Mouse (Mus musculus) erythroblast, embryonic 14.5 days (primary cell): ENCODE data around the gene Pogz.

ENCODE experiments used
- GATA1 ChIP-seq: IDR thresholded peaks from 2 replicates; pipeline ENCODE4 v1.6.1; 2012; ENCODE audit warnings: low read length, inconsistent platforms, mixed read lengths
- TAL1 ChIP-seq: IDR thresholded peaks from 3 replicates; pipeline ENCODE4 v1.6.1; 2012; ENCODE audit warnings: low read length, inconsistent platforms, mixed read lengths

DNA sequence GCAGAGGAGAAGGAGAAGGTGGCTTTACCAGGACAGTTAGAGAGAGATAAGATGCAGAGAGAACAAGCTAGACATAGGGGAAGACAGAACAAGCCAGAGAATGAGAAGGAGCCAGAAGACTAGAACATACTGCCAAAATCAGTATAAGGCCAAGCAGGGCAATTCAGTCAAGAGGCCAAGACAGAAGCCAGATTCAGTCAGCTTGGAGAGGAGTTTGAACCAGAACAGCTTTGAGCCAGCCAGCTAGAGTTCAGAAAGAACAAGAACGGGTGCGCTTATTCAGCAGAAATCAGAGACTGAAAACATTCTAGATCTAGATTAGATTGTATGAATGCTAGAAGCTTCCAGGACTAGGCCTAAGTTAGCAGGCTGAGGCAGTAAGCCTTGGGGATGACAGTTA is 10.0 kb downstream of the Pogz start:
- TF ChIP-seq GATA1 (no peak), TAL1 (no peak)
